Mouse (Mus musculus) monocyte, adult 5-6 weeks (primary cell): Measurements from ENCODE around the gene Trim56. TPM values are rescaled to one million over a fixed set of nuclear protein-coding genes. Genes with fewer than 3 reads are reported as not detected.
"Not testable (repeated sequence)": the region's sequence is repeated elsewhere in the genome, so short reads cannot be mapped to it uniquely, and the experiment has no call there.

Experiments
- ATAC-seq: fragments of 153-309, 156-312 bp; replicated peaks from 2 replicates; pipeline ENCODE4 v1.8.0; 2017; ENCODE audit warnings: mild to moderate bottlenecking; ENCODE audit not compliant: low TSS enrichment, insufficient number of reproducible peaks, severe bottlenecking, poor library complexity, low FRiP score
- total RNA-seq: library from RNA; stranded (forward); fragments of 200-1000, 200-491, 200-594 nt; gene quantifications from 3 replicates; pipeline ENCODE4 v1.2.3, GENCODE M21; 2017

The Trim56 gene
- total RNA-seq: 36.1 to 76.1 TPM (median 37.9 TPM) in 3 replicates

- peak; percentile 85 for ATAC-seq
Observed at GRCm38 (mm10) chr5:137115866-137116847, at the start of gene Trim56. Gene Trim56 (minus strand): TSS chr5:137116209.

GRCm38 (mm10) chr5:137161853-137162252 lies 45.8 kb upstream of the Trim56 start:
- no peak for ATAC-seq

- ATAC-seq: peak; percentile 95
Observed at GRCm38 (mm10) chr5:137159461-137159860, 43.5 kb upstream of the Trim56 start.

- ATAC-seq: no peak
Observed at GRCm38 (mm10) chr5:137153289-137153688, 37.3 kb upstream of the Trim56 start.

GRCm38 (mm10) chr5:137152623-137153022 lies 36.6 kb upstream of the Trim56 start:
- no peak; the same call in none of the 2 replicates for ATAC-seq

GRCm38 (mm10) chr5:137149272-137149882 lies 33.4 kb upstream of the Trim56 start, which contains the start of gene Muc3:
Gene Muc3 (minus strand): TSS chr5:137149322.
- ATAC-seq: peak; percentile 25; the same call in 1 of the 2 replicates

- ATAC-seq: no peak
Observed at GRCm38 (mm10) chr5:137140836-137141235, 24.8 kb upstream of the Trim56 start.

GRCm38 (mm10) chr5:137138977-137139376 lies 23.0 kb upstream of the Trim56 start:
- ATAC-seq: no peak

GRCm38 (mm10) chr5:137134959-137135358 lies 18.9 kb upstream of the Trim56 start:
- no peak for ATAC-seq

GRCm38 (mm10) chr5:137131490-137131889 lies 15.5 kb upstream of the Trim56 start:
- ATAC-seq: peak; percentile 84; the same call in 1 of the 2 replicates

- ATAC-seq: no peak
Observed at GRCm38 (mm10) chr5:137129281-137129680, 13.3 kb upstream of the Trim56 start.

- ATAC-seq: no peak
Observed at GRCm38 (mm10) chr5:137123516-137123915, 7.5 kb upstream of the Trim56 start.

- ATAC-seq: peak; percentile 86
Observed at GRCm38 (mm10) chr5:137122686-137123193, 6.7 kb upstream of the Trim56 start.

GRCm38 (mm10) chr5:137121280-137121679 lies 5.3 kb upstream of the Trim56 start:
- no peak for ATAC-seq

GRCm38 (mm10) chr5:137118878-137119277 lies 2.9 kb upstream of the Trim56 start:
- ATAC-seq: no peak

- not testable (repeated sequence) for ATAC-seq
Observed at GRCm38 (mm10) chr5:137117994-137118393, 2.0 kb upstream of the Trim56 start.

GRCm38 (mm10) chr5:137116987-137117386 lies 978 bp upstream of the Trim56 start:
- ATAC-seq: no peak

GRCm38 (mm10) chr5:137114891-137115561 lies 983 bp downstream of the Trim56 start:
- no peak for ATAC-seq
